Mouse (Mus musculus) cerebellum, adult 2 months (tissue): ENCODE results near the gene Il18bp. TPM values are rescaled to one million over a fixed set of nuclear protein-coding genes. Genes with fewer than 3 reads are reported as not detected.

Experiments
- DNase-seq, 2 experiments: peaks; one replicate each; pipeline ENCODE4 v3.0.0; 2021
- H3K27ac ChIP-seq: fragments of 200-500 bp; 2 replicates; pipeline ENCODE4 v1.5.1; 2012; ENCODE audit warnings: low read length, control low read depth, inconsistent platforms; ENCODE audit not compliant: insufficient read depth
- H3K27me3 ChIP-seq: fragments of 200-500 bp; 2 replicates; pipeline ENCODE4 v1.6.1; 2012; ENCODE audit warnings: inconsistent platforms, mild to moderate bottlenecking, low read length, moderate library complexity; ENCODE audit not compliant: control insufficient read depth, insufficient read depth
- H3K4me1 ChIP-seq: fragments of 200-500 bp; 2 replicates; pipeline ENCODE4 v1.6.1; 2011; ENCODE audit warnings: low read length; ENCODE audit not compliant: control insufficient read depth, insufficient read depth
- H3K4me3 ChIP-seq: fragments of 200-500 bp; replicated peaks from 2 replicates; pipeline ENCODE3; 2011; ENCODE audit warnings: mild to moderate bottlenecking, low read depth, low read length, control low read depth; ENCODE audit not compliant: insufficient read depth
- CTCF ChIP-seq: fragments of 200-500 bp; IDR thresholded peaks from 2 replicates; pipeline ENCODE4 v1.5.1; 2011; ENCODE audit warnings: low read depth, mild to moderate bottlenecking, control low read depth, low read length, moderate library complexity, borderline replicate concordance; ENCODE audit not compliant: insufficient read depth
- POLR2A ChIP-seq: fragments of 200-500 bp; IDR thresholded peaks from 2 replicates; pipeline ENCODE4 v1.6.1; 2011; ENCODE audit warnings: low read length, control low read depth, borderline replicate concordance; ENCODE audit not compliant: insufficient read depth
- WGBS: fragments of 180-500 bp; shearing (Covaris S2); methylation state at CpG from one replicate; pipeline ENCODE4 v1.1.7; 2018; 5-methylcytosine and 5-hydroxymethylcytosine counted together
- polyA plus RNA-seq: library from polyadenylated mRNA; depleted of rRNA; stranded (reverse); fragments of >200 nt; gene quantifications from 2 replicates; pipeline ENCODE4 v1.2.3, GENCODE M21; 2012

Gene Il18bp
- polyA plus RNA-seq, 1 experiment = 13.7 TPM

DNA sequence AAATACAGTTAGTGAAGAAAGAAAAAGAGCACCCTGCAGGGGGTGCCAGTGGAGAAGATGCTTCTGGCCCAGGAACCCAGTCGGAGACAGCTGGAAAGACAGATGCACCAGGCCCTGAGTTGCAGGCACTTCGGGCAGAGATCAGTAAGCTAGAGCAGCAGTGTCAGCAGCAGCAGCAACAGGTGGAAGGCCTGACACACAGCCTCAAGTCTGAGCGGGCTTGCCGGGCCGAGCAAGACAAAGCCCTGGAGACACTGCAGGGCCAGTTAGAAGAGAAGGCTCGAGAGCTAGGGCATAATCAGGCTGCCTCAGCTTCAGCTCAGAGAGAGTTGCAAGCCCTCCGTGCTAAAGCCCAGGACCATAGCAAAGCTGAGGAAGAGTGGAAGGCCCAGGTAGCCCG is 18.2 kb downstream of the Il18bp start:
- DNase-seq = peak in 1 of 2 experiments; percentile 53
- H3K4me3 ChIP-seq = no peak overlapping the region
- no peaks in the 10 kb centered on the region for H3K27me3 ChIP-seq
- TF ChIP-seq CTCF (no peak), POLR2A (no peak)
- H3K27ac ChIP-seq = peak overlapping the region; percentile 92
- 20% methylated on average over 8 of the region's 8 CpGs for WGBS
- H3K4me1 ChIP-seq = peaks cover 34% of the 10 kb centered on the region

DNA sequence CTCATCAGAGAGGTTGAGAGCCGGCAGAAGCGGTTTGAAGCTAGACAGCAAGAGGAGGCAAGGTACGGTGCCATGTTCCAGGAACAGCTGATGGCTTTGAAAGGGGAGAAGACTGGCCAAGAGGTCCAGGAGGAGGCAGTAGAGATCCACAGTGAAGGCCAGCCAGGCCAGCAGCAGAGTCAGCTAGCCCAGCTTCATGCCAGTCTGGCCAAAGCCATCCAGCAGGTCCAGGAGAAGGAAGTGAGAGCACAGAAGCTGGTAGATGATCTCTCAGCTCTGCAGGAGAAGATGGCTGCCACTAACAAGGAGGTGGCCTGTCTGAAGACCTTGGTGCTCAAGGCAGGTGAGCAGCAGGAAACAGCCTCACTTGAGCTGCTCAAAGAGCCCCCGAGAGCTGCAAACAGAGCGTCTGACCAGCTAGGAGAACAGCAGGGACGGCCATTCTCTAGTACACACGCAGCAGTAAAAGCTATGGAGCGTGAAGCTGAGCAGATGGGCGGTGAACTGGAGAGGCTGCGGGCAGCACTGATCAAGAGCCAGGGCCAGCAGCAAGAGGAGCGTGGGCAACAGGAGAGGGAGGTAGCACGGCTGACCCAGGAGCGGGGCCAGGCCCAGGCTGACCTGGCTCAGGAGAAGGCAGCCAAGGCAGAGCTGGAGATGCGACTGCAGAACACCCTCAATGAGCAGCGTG is 18.9 kb downstream of the Il18bp start:
- no peaks in the 10 kb centered on the region for H3K27me3 ChIP-seq
- 12% methylated on average over 15 of the region's 15 CpGs for WGBS
- peaks cover 34% of the 10 kb centered on the region for H3K4me1 ChIP-seq
- H3K27ac ChIP-seq = peak overlapping the region; percentile 92
- DNase-seq = peak; percentile 72 to 81
- H3K4me3 ChIP-seq = no peak overlapping the region
- TF ChIP-seq POLR2A (no peak), CTCF (peak; percentile 49)

DNA sequence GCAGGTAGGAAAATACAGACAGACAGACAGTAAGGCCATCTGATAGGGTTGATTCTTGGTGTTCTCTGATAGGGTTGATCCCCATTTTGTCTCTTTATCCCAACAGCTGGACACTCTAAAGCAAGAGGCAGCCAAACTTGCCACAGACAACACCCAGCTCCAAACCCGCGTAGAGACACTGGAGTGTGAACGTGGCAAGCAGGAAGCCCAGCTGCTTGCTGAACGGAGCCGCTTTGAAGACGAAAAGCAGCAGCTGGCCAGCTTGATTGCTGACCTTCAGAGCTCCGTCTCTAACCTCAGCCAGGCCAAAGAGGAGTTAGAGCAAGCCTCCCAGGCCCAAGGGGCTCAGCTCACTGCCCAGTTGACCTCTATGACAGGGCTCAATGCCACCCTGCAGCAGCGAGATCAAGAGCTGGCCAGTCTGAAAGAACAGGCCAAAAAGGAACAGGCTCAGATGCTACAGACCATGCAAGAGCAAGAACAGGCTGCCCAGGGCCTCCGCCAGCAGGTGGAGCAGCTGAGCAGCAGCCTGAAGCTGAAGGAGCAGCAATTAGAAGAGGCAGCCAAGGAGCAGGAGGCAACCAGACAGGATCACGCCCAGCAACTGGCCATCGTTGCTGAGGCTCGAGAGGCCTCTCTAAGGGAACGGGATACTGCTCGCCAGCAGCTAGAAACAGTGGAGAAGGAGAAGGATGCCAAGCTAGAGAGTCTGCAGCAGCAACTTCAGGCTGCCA is 20.1 kb downstream of the Il18bp start:
- 19% methylated on average over 14 of the region's 14 CpGs for WGBS
- peak overlapping the region; percentile 92 for H3K27ac ChIP-seq
- no peak overlapping the region for H3K4me3 ChIP-seq
- peak; percentile 91 to 94 for DNase-seq
- H3K4me1 ChIP-seq = peaks cover 34% of the 10 kb centered on the region
- TF ChIP-seq CTCF (peak; percentile 97), POLR2A (no peak)
- no peaks in the 10 kb centered on the region for H3K27me3 ChIP-seq

DNA sequence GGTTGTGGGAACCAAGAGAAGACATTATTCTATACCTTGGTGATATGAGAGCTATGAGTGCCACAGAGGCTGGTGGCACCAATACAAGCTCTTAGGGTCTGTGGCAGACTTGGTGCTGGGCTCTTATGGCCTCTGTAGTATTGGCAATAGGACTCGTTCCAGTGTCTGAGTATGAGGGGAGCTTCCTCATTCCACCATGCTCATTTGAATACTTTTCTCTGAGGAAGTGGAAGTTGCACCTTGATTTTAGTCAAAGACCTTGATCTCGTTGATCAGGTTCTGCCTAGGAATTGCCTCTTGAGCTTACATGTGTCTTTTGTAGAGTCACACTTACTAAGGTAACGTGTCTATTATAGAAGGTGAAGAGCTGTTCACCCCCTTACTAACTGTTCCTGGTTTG is 24.2 kb downstream of the Il18bp start:
- WGBS = 90% methylated on average over 3 of the region's 3 CpGs
- H3K27me3 ChIP-seq = no peaks in the 10 kb centered on the region
- H3K4me1 ChIP-seq = peaks cover 10% of the 10 kb centered on the region
- no peak overlapping the region for H3K4me3 ChIP-seq
- TF ChIP-seq CTCF = no peak
- DNase-seq = no peak
- H3K27ac ChIP-seq = no peak overlapping the region

DNA sequence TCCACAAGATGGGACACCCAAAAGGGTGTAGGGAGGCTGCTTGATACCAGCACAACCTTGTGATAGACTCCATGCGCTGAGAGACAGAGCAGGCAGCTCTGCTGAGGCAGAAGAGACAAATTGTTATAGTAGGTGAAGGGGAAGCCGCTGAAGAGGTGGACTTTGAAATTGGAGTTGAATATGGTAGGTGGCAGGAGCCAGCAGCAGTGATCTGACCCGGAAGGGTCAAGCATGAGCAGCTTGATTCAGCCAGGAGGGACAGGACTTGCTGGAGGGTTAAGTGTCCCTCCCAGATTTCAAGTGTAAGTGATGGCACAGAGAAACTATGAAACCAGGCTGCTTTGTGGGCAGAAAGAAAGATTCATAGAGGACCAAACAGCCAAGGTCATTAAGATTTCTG is 33.4 kb downstream of the Il18bp start:
- no peak for DNase-seq
- H3K4me1 ChIP-seq = peaks cover 5% of the 10 kb centered on the region; the same call in 1 of the 2 replicates
- TF ChIP-seq POLR2A (no peak), CTCF (no peak)
- WGBS = 95% methylated on average over 3 of the region's 3 CpGs
- no peak overlapping the region for H3K27ac ChIP-seq
- no peak overlapping the region for H3K4me3 ChIP-seq
- H3K27me3 ChIP-seq = no peaks in the 10 kb centered on the region

DNA sequence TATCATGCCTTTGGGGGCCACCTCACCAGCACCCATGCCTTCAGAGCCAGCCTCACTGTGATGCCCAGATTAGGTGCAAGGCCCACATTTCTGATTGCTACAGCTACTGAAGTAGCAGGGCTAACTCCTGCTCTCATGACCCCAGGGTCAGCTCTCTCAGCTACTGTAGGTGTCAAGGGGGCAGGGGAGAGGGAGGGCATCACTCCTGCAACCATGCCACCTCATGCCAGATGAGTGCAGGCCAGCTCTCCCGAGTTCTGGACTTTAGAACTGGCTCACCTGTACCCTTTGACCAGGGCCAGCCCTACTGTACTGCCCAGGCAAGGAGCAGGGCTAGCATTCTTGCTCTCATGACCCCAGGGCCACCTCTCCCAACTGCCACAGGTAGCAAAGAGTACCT is 35.8 kb downstream of the Il18bp start:
- H3K4me3 ChIP-seq = no peak overlapping the region
- H3K27me3 ChIP-seq = no peaks in the 10 kb centered on the region
- H3K4me1 ChIP-seq = peaks cover 5% of the 10 kb centered on the region; the same call in 1 of the 2 replicates
- DNase-seq = no peak
- TF ChIP-seq CTCF = no peak
- no peak for TF ChIP-seq POLR2A
- no peak overlapping the region for H3K27ac ChIP-seq
- 69% methylated on average over 1 of the region's 1 CpGs for WGBS

DNA sequence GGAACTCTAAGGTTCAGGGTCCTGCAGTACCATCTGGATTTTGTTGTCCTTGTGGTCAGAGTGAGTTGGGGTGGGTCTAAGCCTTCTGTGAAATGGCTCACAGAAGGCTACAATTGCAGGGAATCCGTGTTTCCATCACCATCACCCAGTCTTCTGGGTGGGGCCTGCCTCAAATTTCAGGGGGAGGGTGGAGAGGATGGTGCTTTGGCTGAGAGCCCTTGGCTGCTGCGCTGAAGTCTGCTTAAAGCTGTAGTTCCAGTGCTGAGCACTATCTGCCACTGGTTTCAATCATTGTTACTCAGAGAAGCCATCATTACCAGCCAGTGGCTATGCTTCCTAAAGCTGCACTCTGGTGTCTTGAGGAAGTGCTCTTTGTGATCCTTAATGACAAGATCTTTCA is 44.0 kb downstream of the Il18bp start:
- WGBS = 5% methylated on average over 2 of the region's 2 CpGs

DNA sequence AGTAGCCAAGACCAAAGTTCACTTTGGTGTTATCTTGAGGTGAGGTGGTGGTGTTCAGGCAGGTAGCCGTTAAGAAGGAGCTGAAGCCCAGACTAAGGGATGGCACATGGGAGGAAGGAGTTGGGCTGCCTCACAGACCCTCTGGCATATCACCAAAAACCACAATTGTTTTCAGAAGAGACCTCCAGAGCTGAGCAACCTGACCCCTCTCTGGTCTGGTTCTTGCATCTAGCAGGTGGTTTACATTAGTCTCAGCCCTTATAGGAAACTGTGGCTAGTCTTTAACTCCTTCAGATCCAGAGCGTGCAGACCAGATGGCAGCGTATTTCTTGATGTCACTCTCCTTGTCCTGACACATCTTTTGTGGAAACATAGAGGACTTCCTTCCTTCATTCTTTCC is 44.8 kb downstream of the Il18bp start:
- Histone ChIP-seq H3K4me1 (peaks cover 9% of the 10 kb centered on the region; the same call in 1 of the 2 replicates), H3K27ac (no peak overlapping the region), H3K4me3 (no peak overlapping the region), H3K27me3 (no peaks in the 10 kb centered on the region)
- TF ChIP-seq POLR2A = no peak
- TF ChIP-seq CTCF = no peak
- DNase-seq = no peak
- 62% methylated on average over 3 of the region's 3 CpGs for WGBS

More for the DNA sequence above, 44.0 kb downstream of the Il18bp start:
- Histone ChIP-seq H3K27ac (peak overlapping the region; percentile 67), H3K4me3 (no peak overlapping the region), H3K4me1 (peaks cover 7% of the 10 kb centered on the region; the same call in 1 of the 2 replicates), H3K27me3 (no peaks in the 10 kb centered on the region)
- TF ChIP-seq POLR2A (no peak), CTCF (no peak)
- DNase-seq = peak; percentile 53 to 60
